Mouse (Mus musculus) embryonic facial prominence, embryonic 15.5 days (tissue): ENCODE results near the gene Gm10031. TPM values are rescaled to one million over a fixed set of nuclear protein-coding genes. Genes with fewer than 3 reads are reported as not detected.
"Not testable (repeated sequence)": the region's sequence is repeated elsewhere in the genome, so short reads cannot be mapped to it uniquely, and the experiment has no call there.

Experiments used
- ATAC-seq: fragments of 200-750 bp; cut with Nextera tagmentation; 2 replicates; pipeline ENCODE4 v1.8.0; 2017; ENCODE audit warnings: low read depth, moderate TSS enrichment; ENCODE audit not compliant: insufficient number of reproducible peaks, low FRiP score, low TSS enrichment
- H3K27ac ChIP-seq: fragments of 300-500 bp; sonication (generic); replicated peaks from 2 replicates; pipeline ENCODE4 v1.5.1; 2015; ENCODE audit warnings: mild to moderate bottlenecking, inconsistent platforms
- H3K27me3 ChIP-seq: fragments of 300-500 bp; sonication (generic); 2 replicates; pipeline ENCODE4 v1.6.1; 2015; ENCODE audit warnings: inconsistent platforms
- H3K36me3 ChIP-seq: fragments of 300-500 bp; sonication (generic); 2 replicates; pipeline ENCODE4 v1.6.1; 2015; ENCODE audit warnings: mild to moderate bottlenecking, inconsistent platforms
- H3K4me1 ChIP-seq: fragments of 300-500 bp; sonication (generic); 2 replicates; pipeline ENCODE4 v1.6.1; 2015; ENCODE audit warnings: inconsistent platforms
- H3K4me2 ChIP-seq: fragments of 300-500 bp; sonication (generic); replicated peaks from 2 replicates; pipeline ENCODE4 v1.6.1; 2015; ENCODE audit warnings: mild to moderate bottlenecking, inconsistent platforms
- H3K4me3 ChIP-seq: fragments of 300-500 bp; sonication (generic); replicated peaks from 2 replicates; pipeline ENCODE4 v1.5.1; 2015; ENCODE audit warnings: mild to moderate bottlenecking, inconsistent platforms
- H3K9ac ChIP-seq: fragments of 300-500 bp; sonication (generic); 2 replicates; pipeline ENCODE4 v1.6.1; 2015; ENCODE audit warnings: inconsistent platforms
- H3K9me3 ChIP-seq: fragments of 300-500 bp; sonication (generic); replicated peaks from 2 replicates; pipeline ENCODE4 v1.6.1; 2016; ENCODE audit warnings: inconsistent platforms
- WGBS: fragments of 180-500 bp; shearing (Covaris S2); methylation state at CpG from one replicate; pipeline ENCODE4 v1.1.7; 2015; 5-methylcytosine and 5-hydroxymethylcytosine counted together
- polyA plus RNA-seq: library from polyadenylated mRNA; unstranded; fragments of >200 nt; fragmentation: Nextera tagmentation; extraction: Ambion mirVana; gene quantifications from 2 replicates; pipeline ENCODE4 v1.2.1, GENCODE M21; 2015

Gm10031 gene
- 0.53 and 0.93 TPM in 2 replicates for polyA plus RNA-seq

- H3K4me3 ChIP-seq, ATAC-seq, H3K4me2 ChIP-seq, H3K4me1 ChIP-seq, H3K36me3 ChIP-seq, H3K27ac ChIP-seq, H3K27me3 ChIP-seq, H3K9ac ChIP-seq, H3K9me3 ChIP-seq: not testable (repeated sequence)
- 83% methylated on average over 22 of the region's 22 CpGs for WGBS
Measured at GRCm38 (mm10) chr1:156523842-156524241, at the start of gene Gm10031. Gene Gm10031 (plus strand): TSS chr1:156524012.

DNA sequence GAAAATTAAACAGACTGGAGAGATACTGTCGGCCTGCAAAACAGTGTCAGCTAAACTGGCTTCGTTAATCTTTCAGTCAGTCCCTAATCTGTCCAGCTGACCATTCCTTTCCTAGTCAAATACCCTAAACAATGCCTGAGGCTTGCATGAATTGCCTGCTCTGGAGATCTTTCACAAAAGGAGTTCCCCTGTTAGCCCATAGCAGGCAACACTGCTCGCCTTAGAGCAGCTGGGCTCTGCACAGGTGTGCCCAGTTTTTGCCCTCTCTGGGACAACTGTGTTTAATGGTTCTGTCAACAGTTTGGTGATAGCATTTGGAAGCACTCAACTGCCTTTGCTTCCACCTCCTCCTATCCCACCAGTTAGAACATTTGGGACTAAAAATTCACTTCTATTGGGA is 49.0 kb upstream of the Gm10031 start:
- Histone ChIP-seq H3K27me3 (no peaks in the 10 kb centered on the region), H3K4me3 (no peak overlapping the region), H3K9me3 (no peaks in the 10 kb centered on the region), H3K4me2 (no peak overlapping the region), H3K27ac (no peak overlapping the region), H3K36me3 (no peaks in the 10 kb centered on the region), H3K4me1 (peaks cover 6% of the 10 kb centered on the region), H3K9ac (no peak overlapping the region)
- ATAC-seq, result no peak
- 55% methylated on average over 3 of the region's 3 CpGs for WGBS

- WGBS, result 34% methylated on average over 2 of the region's 2 CpGs
- H3K9me3 ChIP-seq, result no peaks in the 10 kb centered on the region
- H3K4me3 ChIP-seq, result no peak overlapping the region
- ATAC-seq, result no peak
- H3K4me1 ChIP-seq, result peaks cover 6% of the 10 kb centered on the region; the same call in 1 of the 2 replicates
- no peak overlapping the region for H3K27ac ChIP-seq
- no peaks in the 10 kb centered on the region for H3K27me3 ChIP-seq
- no peaks in the 10 kb centered on the region for H3K36me3 ChIP-seq
- H3K4me2 ChIP-seq, result no peak overlapping the region
- no peak overlapping the region for H3K9ac ChIP-seq
Measured at GRCm38 (mm10) chr1:156476016-156476415, 47.8 kb upstream of the Gm10031 start.

DNA sequence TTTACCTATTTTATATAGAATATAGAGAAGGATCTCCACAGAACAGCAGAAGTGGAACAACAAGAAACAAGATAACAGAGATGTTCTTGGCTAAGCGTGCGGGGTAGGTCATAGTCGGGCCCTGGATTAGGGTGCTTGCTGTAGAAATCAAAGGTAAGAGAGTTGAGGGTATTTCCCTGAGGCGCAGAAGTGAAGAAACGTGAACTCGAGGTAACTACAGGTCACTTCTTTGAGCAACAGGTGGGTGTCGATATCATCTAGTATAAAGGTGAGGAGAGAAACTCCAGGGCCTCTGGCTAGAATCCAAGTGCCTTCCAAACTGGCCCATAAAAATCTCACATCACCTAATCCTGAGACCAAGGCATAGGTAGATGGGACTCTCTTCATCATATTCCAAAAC is 47.3 kb upstream of the Gm10031 start:
- H3K9ac ChIP-seq, result no peak overlapping the region
- no peak overlapping the region for H3K4me2 ChIP-seq
- 38% methylated on average over 7 of the region's 7 CpGs for WGBS
- H3K27me3 ChIP-seq, result no peaks in the 10 kb centered on the region
- H3K36me3 ChIP-seq, result no peaks in the 10 kb centered on the region
- ATAC-seq, result no peak
- H3K4me1 ChIP-seq, result peaks cover 6% of the 10 kb centered on the region; the same call in 1 of the 2 replicates
- H3K9me3 ChIP-seq, result no peaks in the 10 kb centered on the region
- H3K27ac ChIP-seq, result no peak overlapping the region
- no peak overlapping the region for H3K4me3 ChIP-seq

GRCm38 (mm10) chr1:156481826-156482225 is 42.0 kb upstream of the Gm10031 start:
- Histone ChIP-seq H3K27me3 (no peaks in the 10 kb centered on the region), H3K27ac (no peak overlapping the region), H3K9ac (no peak overlapping the region), H3K4me2 (no peak overlapping the region), H3K9me3 (no peaks in the 10 kb centered on the region), H3K36me3 (no peaks in the 10 kb centered on the region), H3K4me1 (no peaks in the 10 kb centered on the region), H3K4me3 (no peak overlapping the region)
- no peak for ATAC-seq
- WGBS, result 86% methylated on average over 3 of the region's 3 CpGs

GRCm38 (mm10) chr1:156487498-156487897 is 36.3 kb upstream of the Gm10031 start:
- H3K9me3 ChIP-seq, result no peaks in the 10 kb centered on the region
- no peaks in the 10 kb centered on the region for H3K36me3 ChIP-seq
- no peak overlapping the region for H3K27ac ChIP-seq
- no peaks in the 10 kb centered on the region for H3K27me3 ChIP-seq
- no peaks in the 10 kb centered on the region for H3K4me1 ChIP-seq
- H3K9ac ChIP-seq, result no peak overlapping the region
- no peak overlapping the region for H3K4me2 ChIP-seq
- ATAC-seq, result no peak
- no peak overlapping the region for H3K4me3 ChIP-seq
- WGBS, result 92% methylated on average over 7 of the region's 7 CpGs

DNA sequence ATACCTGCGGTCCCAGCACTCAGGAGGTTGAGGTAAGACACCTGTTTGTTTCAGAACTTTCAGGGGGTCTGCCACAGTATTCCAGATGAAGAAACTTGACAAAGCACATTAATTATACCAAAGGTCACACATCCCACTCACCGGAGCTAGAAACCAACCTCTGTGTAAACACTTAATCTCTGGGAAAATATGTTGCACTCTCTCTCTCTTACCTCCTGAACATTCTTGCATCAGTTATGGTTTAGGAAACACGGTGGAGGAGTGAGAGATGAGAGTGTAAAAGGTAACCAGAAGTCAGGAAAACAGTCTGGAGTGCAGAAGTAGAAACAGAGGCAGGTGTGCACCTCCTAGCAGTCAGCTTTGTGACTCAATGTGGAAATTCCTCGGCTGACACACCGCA is 35.8 kb upstream of the Gm10031 start:
- Histone ChIP-seq H3K27ac (no peak overlapping the region), H3K9me3 (no peaks in the 10 kb centered on the region), H3K4me2 (no peak overlapping the region), H3K4me3 (no peak overlapping the region), H3K36me3 (no peaks in the 10 kb centered on the region), H3K9ac (no peak overlapping the region), H3K27me3 (no peaks in the 10 kb centered on the region), H3K4me1 (no peaks in the 10 kb centered on the region)
- no peak for ATAC-seq
- 73% methylated on average over 5 of the region's 5 CpGs for WGBS

GRCm38 (mm10) chr1:156491226-156491796 is 32.5 kb upstream of the Gm10031 start:
- H3K9ac ChIP-seq, result no peak overlapping the region
- no peak overlapping the region for H3K4me3 ChIP-seq
- H3K4me2 ChIP-seq, result no peak overlapping the region
- no peaks in the 10 kb centered on the region for H3K27me3 ChIP-seq
- H3K9me3 ChIP-seq, result no peaks in the 10 kb centered on the region
- no peak overlapping the region for H3K27ac ChIP-seq
- WGBS, result 73% methylated on average over 4 of the region's 4 CpGs
- H3K36me3 ChIP-seq, result no peaks in the 10 kb centered on the region
- ATAC-seq, result no peak
- no peaks in the 10 kb centered on the region for H3K4me1 ChIP-seq

DNA sequence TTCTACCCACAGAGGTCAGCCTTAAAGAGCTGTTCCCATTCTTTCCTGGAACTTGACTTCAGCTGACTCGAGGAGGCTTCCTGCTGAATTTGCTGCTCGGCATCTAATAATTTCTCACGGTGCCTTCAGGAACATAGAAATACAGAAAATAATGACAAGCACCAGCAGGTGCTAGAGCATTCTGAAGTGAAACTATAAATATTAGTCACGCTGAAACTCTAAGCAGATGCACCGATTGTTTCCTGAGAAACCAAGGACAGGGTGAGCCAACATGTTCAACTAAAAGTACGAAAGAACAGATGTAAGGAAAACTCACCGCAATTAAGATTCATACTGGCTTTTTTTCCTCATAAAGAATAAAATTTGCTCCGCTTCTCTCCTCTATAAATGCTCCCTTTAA is 28.8 kb upstream of the Gm10031 start:
- Histone ChIP-seq H3K4me2 (no peak overlapping the region), H3K36me3 (no peaks in the 10 kb centered on the region), H3K4me1 (no peaks in the 10 kb centered on the region), H3K27me3 (no peaks in the 10 kb centered on the region), H3K4me3 (no peak overlapping the region), H3K9ac (no peak overlapping the region), H3K27ac (no peak overlapping the region), H3K9me3 (no peaks in the 10 kb centered on the region)
- WGBS, result 54% methylated on average over 8 of the region's 8 CpGs
- ATAC-seq, result no peak

- Histone ChIP-seq H3K4me3 (no peak overlapping the region), H3K4me1 (no peaks in the 10 kb centered on the region), H3K9me3 (no peaks in the 10 kb centered on the region), H3K4me2 (no peak overlapping the region), H3K36me3 (no peaks in the 10 kb centered on the region), H3K27me3 (no peaks in the 10 kb centered on the region), H3K9ac (no peak overlapping the region), H3K27ac (no peak overlapping the region)
- 58% methylated on average over 5 of the region's 5 CpGs for WGBS
- no peak for ATAC-seq
Measured at GRCm38 (mm10) chr1:156496910-156497309, 26.9 kb upstream of the Gm10031 start.

GRCm38 (mm10) chr1:156504945-156505523 is 18.8 kb upstream of the Gm10031 start:
- no peak overlapping the region for H3K9ac ChIP-seq
- no peaks in the 10 kb centered on the region for H3K4me1 ChIP-seq
- H3K27me3 ChIP-seq, result no peaks in the 10 kb centered on the region
- H3K4me3 ChIP-seq, result no peak overlapping the region
- WGBS, result 74% methylated on average over 5 of the region's 5 CpGs
- H3K36me3 ChIP-seq, result no peaks in the 10 kb centered on the region
- no peak for ATAC-seq
- H3K4me2 ChIP-seq, result no peak overlapping the region
- H3K9me3 ChIP-seq, result no peaks in the 10 kb centered on the region
- H3K27ac ChIP-seq, result no peak overlapping the region

DNA sequence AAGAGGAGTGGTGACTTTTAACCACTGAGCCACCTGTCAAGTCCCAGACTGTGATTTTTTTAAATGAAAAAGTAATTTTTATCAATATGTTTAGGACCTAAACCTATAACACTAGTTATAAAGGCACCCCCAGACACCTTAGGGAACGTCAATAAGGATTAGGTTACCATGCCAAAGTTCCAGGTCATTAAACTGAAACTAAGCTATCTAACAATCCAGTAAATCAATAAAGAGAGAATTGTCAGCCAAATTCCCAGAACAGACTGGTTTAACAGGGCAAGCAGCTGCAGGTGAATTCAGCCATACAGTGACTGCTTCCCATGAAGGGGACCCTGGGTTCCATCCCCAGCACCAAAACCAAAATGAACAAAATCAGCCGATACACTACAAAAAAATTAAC is 17.9 kb upstream of the Gm10031 start:
- whole genome bisulfite sequencing, result 79% methylated on average over 2 of the region's 2 CpGs
- no peak overlapping the region for H3K9ac ChIP-seq
- H3K9me3 ChIP-seq, result no peaks in the 10 kb centered on the region
- H3K36me3 ChIP-seq, result no peaks in the 10 kb centered on the region
- no peak overlapping the region for H3K27ac ChIP-seq
- no peak overlapping the region for H3K4me3 ChIP-seq
- no peak overlapping the region for H3K4me2 ChIP-seq
- no peaks in the 10 kb centered on the region for H3K27me3 ChIP-seq
- no peak for ATAC-seq
- no peaks in the 10 kb centered on the region for H3K4me1 ChIP-seq
